Mouse (Mus musculus) intestine, embryonic 15.5 days (tissue): ENCODE measurements around the gene Gm45618. TPM values are rescaled to one million over a fixed set of nuclear protein-coding genes. Genes with fewer than 3 reads are reported as not detected.
"Not testable (repeated sequence)": the region's sequence is repeated elsewhere in the genome, so short reads cannot be mapped to it uniquely, and the experiment has no call there.

Experiments used
- ATAC-seq: fragments of 200-750 bp; cut with Nextera tagmentation; 2 replicates; pipeline ENCODE4 v1.8.0; 2017; ENCODE audit warnings: moderate TSS enrichment, moderate library complexity
- H3K27ac ChIP-seq: fragments of 300-500 bp; sonication (generic); 2 replicates; pipeline ENCODE4 v1.5.1; 2015; ENCODE audit warnings: mild to moderate bottlenecking, inconsistent platforms
- H3K27me3 ChIP-seq: fragments of 300-500 bp; sonication (generic); replicated peaks from 2 replicates; pipeline ENCODE4 v1.6.1; 2015; ENCODE audit warnings: inconsistent platforms
- H3K36me3 ChIP-seq: fragments of 300-500 bp; sonication (generic); 2 replicates; pipeline ENCODE4 v1.6.1; 2015; ENCODE audit warnings: inconsistent platforms
- H3K4me1 ChIP-seq: fragments of 300-500 bp; sonication (generic); replicated peaks from 2 replicates; pipeline ENCODE4 v1.6.1; 2015; ENCODE audit warnings: inconsistent platforms
- H3K4me2 ChIP-seq: fragments of 300-500 bp; sonication (generic); replicated peaks from 2 replicates; pipeline ENCODE4 v1.6.1; 2015; ENCODE audit warnings: mild to moderate bottlenecking, inconsistent platforms
- H3K4me3 ChIP-seq: fragments of 300-500 bp; sonication (generic); replicated peaks from 2 replicates; pipeline ENCODE4 v1.5.1; 2015; ENCODE audit warnings: inconsistent platforms
- H3K9ac ChIP-seq: fragments of 300-500 bp; sonication (generic); 2 replicates; pipeline ENCODE4 v1.6.1; 2015; ENCODE audit warnings: inconsistent platforms
- H3K9me3 ChIP-seq: fragments of 300-500 bp; sonication (generic); 2 replicates; pipeline ENCODE4 v1.6.1; 2016; ENCODE audit warnings: inconsistent platforms
- WGBS: fragments of 180-500 bp; shearing (Covaris S2); methylation state at CpG from one replicate; pipeline ENCODE4 v1.1.7; 2015; 5-methylcytosine and 5-hydroxymethylcytosine counted together
- polyA plus RNA-seq: library from polyadenylated mRNA; unstranded; fragments of >200 nt; fragmentation: Nextera tagmentation; extraction: Ambion mirVana; gene quantifications from 2 replicates; pipeline ENCODE4 v1.2.1, GENCODE M21; 2015

Gene Gm45618
- polyA plus RNA-seq, 1 experiment from 2014 or later, result not detected

DNA sequence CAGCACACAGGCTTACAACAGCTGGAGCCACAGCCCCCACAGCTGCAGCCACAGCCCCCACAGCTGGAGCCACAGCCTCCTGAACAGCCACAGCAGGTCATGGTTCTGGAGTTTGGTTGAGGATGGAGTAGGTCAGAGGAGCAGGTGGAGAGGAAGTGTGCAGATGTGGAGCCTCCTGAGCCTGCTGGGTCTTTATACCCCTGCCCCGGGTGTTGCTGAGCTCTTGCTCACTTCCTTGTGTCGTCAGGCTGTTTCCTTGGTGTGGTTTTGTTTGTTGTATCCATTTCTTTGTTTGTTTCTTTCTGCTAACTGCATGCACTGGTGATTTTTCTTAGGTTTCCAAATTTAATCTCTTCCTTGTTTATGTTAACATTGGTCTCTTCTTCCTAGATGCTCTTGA is 15.4 kb upstream of the Gm45618 start, which contains the start of gene Gm39115:
Gene Gm39115 (minus strand): TSS at position 101 of the 400 bp plus-strand sequence.
- not testable (repeated sequence) for H3K27ac ChIP-seq, H3K4me1 ChIP-seq, H3K4me2 ChIP-seq, H3K36me3 ChIP-seq, H3K27me3 ChIP-seq, H3K9ac ChIP-seq, H3K4me3 ChIP-seq, H3K9me3 ChIP-seq, ATAC-seq
- WGBS, result 41% methylated on average over 2 of the region's 2 CpGs

- H3K27ac ChIP-seq, result no peak overlapping the region
- ATAC-seq, result no peak
- no peaks in the 10 kb centered on the region for H3K4me1 ChIP-seq
- no peak overlapping the region for H3K4me3 ChIP-seq
- H3K9ac ChIP-seq, result no peak overlapping the region
- H3K9me3 ChIP-seq, result no peaks in the 10 kb centered on the region
- H3K36me3 ChIP-seq, result no peaks in the 10 kb centered on the region
- 48% methylated on average over 4 of the region's 4 CpGs for WGBS
- no peak overlapping the region for H3K4me2 ChIP-seq
- H3K27me3 ChIP-seq, result no peaks in the 10 kb centered on the region
Observed at GRCm38 (mm10) chr7:142134206-142134995, 13.9 kb upstream of the Gm45618 start.

DNA sequence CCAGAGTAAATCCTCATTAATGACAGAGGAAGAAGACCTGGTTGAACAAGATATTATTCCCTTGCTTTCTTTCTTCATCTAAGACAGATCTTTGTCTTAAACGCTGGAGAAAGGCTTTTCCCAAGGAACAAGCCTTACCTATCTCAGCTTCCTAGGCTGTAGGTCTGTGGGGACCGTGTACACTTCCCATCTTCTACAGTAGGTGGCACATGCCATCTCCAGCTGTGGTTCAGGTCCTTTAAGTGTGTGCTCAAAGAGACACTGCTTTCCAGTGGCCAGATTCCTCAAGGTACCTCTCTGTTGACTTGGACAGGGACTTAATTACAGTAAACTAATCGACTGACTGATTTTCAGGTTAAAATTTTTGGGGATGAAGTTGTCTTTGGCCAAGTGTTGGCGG is 8.3 kb upstream of the Gm45618 start:
- Histone ChIP-seq H3K27me3 (no peaks in the 10 kb centered on the region), H3K4me2 (no peak overlapping the region), H3K27ac (no peak overlapping the region), H3K4me1 (no peaks in the 10 kb centered on the region), H3K9ac (no peak overlapping the region), H3K4me3 (no peak overlapping the region), H3K9me3 (no peaks in the 10 kb centered on the region), H3K36me3 (no peaks in the 10 kb centered on the region)
- 62% methylated on average over 4 of the region's 4 CpGs for WGBS
- no peak for ATAC-seq

- ATAC-seq, result no peak
- no peak overlapping the region for H3K9ac ChIP-seq
- no peak overlapping the region for H3K27ac ChIP-seq
- H3K27me3 ChIP-seq, result no peaks in the 10 kb centered on the region
- H3K4me1 ChIP-seq, result no peaks in the 10 kb centered on the region
- no peaks in the 10 kb centered on the region for H3K9me3 ChIP-seq
- 21% methylated on average over 5 of the region's 5 CpGs for WGBS
- no peaks in the 10 kb centered on the region for H3K36me3 ChIP-seq
- no peak overlapping the region for H3K4me2 ChIP-seq
- H3K4me3 ChIP-seq, result no peak overlapping the region
Observed at GRCm38 (mm10) chr7:142119632-142120031, 897 bp downstream of the Gm45618 start.

GRCm38 (mm10) chr7:142104747-142105146 is 15.8 kb downstream of the Gm45618 start:
- no peak for ATAC-seq
- 56% methylated on average over 5 of the region's 5 CpGs for WGBS
- Histone ChIP-seq H3K9me3 (no peaks in the 10 kb centered on the region), H3K27ac (no peak overlapping the region), H3K4me3 (no peak overlapping the region), H3K27me3 (no peaks in the 10 kb centered on the region), H3K4me2 (no peak overlapping the region), H3K4me1 (no peaks in the 10 kb centered on the region), H3K9ac (no peak overlapping the region), H3K36me3 (no peaks in the 10 kb centered on the region)

- WGBS, result 10% methylated on average over 9 of the region's 9 CpGs
- Histone ChIP-seq H3K4me1 (peaks cover 12% of the 10 kb centered on the region; the same call in 1 of the 2 replicates), H3K9ac (no peak overlapping the region)
Observed at GRCm38 (mm10) chr7:142097776-142098175, 22.8 kb downstream of the Gm45618 start.

DNA sequence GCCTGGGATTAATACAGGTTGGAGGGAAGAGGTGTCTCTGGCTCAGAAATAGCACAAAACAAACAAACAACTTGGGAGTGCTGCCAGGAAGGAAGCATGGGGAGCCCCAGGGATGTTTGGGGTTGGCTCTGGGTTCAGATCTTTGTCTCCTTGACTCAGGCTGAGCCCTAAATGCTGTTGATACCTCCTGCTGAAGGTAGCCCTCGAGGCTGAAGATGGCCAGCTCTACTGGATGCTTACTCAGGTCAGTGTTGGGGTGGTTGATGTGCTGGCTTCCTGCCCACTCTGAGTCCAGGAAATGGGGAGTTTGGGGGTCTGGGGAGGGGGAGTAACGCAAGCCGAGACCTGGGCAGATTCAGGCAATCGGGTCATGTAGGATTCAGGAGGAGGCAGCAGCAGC is 23.8 kb downstream of the Gm45618 start:
- no peak overlapping the region for H3K4me2 ChIP-seq
- H3K36me3 ChIP-seq, result no peaks in the 10 kb centered on the region
- H3K27ac ChIP-seq, result no peak overlapping the region
- H3K9me3 ChIP-seq, result no peaks in the 10 kb centered on the region
- H3K4me3 ChIP-seq, result no peak overlapping the region
- ATAC-seq, result no peak
- H3K9ac ChIP-seq, result no peak overlapping the region
- peaks cover 12% of the 10 kb centered on the region; the same call in 1 of the 2 replicates for H3K4me1 ChIP-seq
- H3K27me3 ChIP-seq, result peaks cover 45% of the 10 kb centered on the region
- 65% methylated on average over 4 of the region's 4 CpGs for WGBS

More at GRCm38 (mm10) chr7:142097776-142098175, 22.8 kb downstream of the Gm45618 start:
- no peak overlapping the region for H3K27ac ChIP-seq
- H3K9me3 ChIP-seq, result no peaks in the 10 kb centered on the region
- no peaks in the 10 kb centered on the region for H3K36me3 ChIP-seq
- H3K4me2 ChIP-seq, result no peak overlapping the region
- H3K27me3 ChIP-seq, result peaks cover 40% of the 10 kb centered on the region
- peak; percentile 63 for ATAC-seq
- H3K4me3 ChIP-seq, result no peak overlapping the region

DNA sequence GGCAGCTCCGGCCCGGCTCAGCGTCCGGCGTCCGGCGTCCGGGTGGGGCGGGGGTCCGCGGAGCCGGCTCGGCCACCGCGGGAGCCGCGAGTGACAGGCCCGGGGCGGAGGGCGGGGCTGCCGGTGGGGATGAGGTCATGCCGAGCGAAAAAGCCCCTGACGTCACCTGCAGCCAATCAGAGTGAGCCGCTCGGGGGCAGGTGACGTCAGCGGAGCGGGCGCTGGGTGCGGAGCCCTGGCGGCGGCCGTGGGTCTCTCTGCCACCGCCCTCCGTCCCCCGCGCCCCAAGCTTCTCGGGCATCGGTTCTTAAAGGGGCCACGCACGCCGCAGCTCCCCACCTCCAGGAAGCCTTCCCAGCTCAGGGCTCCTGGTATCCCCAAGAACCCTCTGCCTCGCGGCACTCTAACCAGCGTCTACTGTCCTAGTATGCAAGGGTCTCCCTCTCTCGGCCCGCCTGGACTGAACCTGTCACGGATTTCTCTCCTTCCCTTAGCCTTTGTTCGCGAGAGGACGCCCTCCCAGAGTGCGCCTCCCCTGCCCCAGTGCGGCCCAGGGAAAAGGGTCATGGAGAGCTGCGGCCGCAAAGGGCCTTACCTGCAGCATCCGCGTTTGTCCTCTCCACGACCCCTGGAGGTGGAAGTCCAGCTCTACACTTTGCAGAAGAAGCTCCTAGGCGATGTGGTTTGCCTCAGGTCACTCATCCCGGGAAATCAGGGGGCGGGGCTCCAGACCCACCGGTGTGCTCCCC is 25.2 kb downstream of the Gm45618 start, which contains the start of gene Dusp8:
Gene Dusp8 (minus strand): TSS at position 661 of the 749 bp plus-strand sequence.
- Histone ChIP-seq H3K4me1 (peaks cover 12% of the 10 kb centered on the region; the same call in 1 of the 2 replicates), H3K27me3 (peaks cover 46% of the 10 kb centered on the region), H3K9me3 (no peaks in the 10 kb centered on the region), H3K27ac (peak within 1 kb of the TSS; percentile 57; the same call in 1 of the 2 replicates), H3K9ac (peak within 1 kb of the TSS; percentile 80), H3K4me2 (peak within 1 kb of the TSS; percentile 98), H3K4me3 (peak within 1 kb of the TSS; percentile 77), H3K36me3 (no peaks in the 10 kb centered on the region)
- ATAC-seq, result peak; percentile 94
- WGBS, result 1% methylated on average over 49 of the region's 63 CpGs

DNA sequence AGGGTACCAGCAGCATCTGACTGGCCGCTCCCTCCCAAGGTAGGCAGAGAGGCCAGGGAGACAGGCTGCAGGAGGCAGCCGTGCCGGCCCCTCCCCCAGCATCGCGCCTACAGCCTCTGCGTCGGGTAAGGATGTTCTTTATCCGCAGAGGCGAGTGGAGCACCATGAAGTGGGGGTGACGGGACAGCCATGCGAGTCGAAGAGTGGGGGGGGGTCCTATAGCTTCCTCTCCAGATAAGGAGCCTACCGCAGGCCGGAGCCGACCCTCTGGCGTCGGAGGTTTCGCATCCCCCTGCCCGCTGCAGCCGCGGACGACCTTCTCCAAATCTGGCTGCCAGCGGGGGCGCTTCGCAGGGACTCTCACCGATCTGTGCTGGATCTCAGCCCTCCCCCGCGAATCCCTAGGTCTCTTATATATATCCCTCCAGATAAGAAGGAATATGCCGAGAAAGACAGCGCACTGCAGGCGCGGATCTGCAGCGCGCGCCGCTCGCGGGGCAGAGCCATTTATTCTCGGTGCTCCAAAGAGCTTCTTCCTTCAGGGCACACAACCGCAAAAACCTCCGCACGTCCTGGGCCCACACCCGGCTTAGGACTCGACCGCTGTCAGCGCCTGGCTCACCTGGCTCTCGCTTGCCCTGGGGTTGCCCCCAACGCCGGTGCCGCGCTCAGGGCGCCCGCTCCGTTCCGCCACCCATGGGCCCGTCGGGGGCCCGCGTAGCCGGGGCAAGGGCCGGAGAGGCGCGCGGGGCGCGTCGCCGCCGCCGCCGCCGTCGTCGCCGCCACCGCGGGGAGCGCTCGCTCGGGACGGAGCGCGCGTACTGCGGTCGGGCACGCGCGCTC is 26.0 kb downstream of the Gm45618 start:
- under 1% methylated on average over 89 of the region's 89 CpGs for WGBS
- ATAC-seq, result peak; percentile 73
- Histone ChIP-seq H3K27ac (peak overlapping the region; percentile 57; the same call in 1 of the 2 replicates), H3K27me3 (peaks cover 46% of the 10 kb centered on the region), H3K9ac (peak overlapping the region; percentile 80), H3K36me3 (no peaks in the 10 kb centered on the region), H3K9me3 (no peaks in the 10 kb centered on the region), H3K4me2 (peak overlapping the region; percentile 98), H3K4me3 (peak overlapping the region; percentile 77), H3K4me1 (peaks cover 14% of the 10 kb centered on the region; the same call in 1 of the 2 replicates)

DNA sequence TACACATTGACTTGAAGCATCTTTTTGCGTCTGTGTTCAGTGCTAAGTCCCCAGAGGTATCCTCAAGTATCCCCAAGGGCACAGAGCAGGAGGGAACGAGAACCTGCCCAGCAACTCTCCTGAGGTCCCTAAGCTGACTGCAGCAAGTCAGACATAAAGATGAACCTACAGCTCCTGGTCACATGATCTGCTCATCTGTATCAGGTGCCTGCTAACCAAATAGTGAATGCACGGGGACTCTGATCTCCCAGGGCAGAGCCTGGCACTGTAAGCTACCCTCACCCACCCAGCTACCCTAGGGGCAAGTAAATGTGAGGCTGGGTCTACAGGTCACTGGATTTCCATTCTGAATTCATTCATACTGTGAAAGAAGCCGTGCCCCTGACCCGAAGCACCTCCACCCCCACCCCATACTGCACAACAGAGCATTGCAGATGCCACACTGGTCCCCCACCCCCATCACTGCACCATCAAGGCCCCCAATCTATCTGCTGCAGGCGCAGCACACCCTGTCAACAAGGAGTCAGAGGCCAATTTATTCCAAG is 26.8 kb downstream of the Gm45618 start:
- WGBS, result 33% methylated on average over 6 of the region's 6 CpGs

GRCm38 (mm10) chr7:142092991-142093390 is 27.5 kb downstream of the Gm45618 start:
- Histone ChIP-seq H3K27ac (no peak overlapping the region), H3K9me3 (no peaks in the 10 kb centered on the region), H3K36me3 (no peaks in the 10 kb centered on the region), H3K4me3 (no peak overlapping the region), H3K9ac (no peak overlapping the region; the same call in 1 of the 2 replicates), H3K27me3 (peaks cover 46% of the 10 kb centered on the region), H3K4me2 (no peak overlapping the region; the same call in 1 of the 2 replicates), H3K4me1 (peaks cover 23% of the 10 kb centered on the region)
- 71% methylated on average over 1 of the region's 1 CpGs for WGBS
- ATAC-seq, result no peak

More for the DNA sequence above, 26.8 kb downstream of the Gm45618 start:
- H3K27ac ChIP-seq, result no peak overlapping the region
- peak overlapping the region; percentile 80 for H3K9ac ChIP-seq
- peak overlapping the region; percentile 98 for H3K4me2 ChIP-seq
- peak overlapping the region; percentile 77 for H3K4me3 ChIP-seq
- peaks cover 46% of the 10 kb centered on the region for H3K27me3 ChIP-seq
- H3K9me3 ChIP-seq, result no peaks in the 10 kb centered on the region
- H3K4me1 ChIP-seq, result peaks cover 20% of the 10 kb centered on the region
- no peak for ATAC-seq
- no peaks in the 10 kb centered on the region for H3K36me3 ChIP-seq
